Mouse (Mus musculus) heart, embryonic 14.5 days (tissue): ENCODE measurements at regions not wholly inside any gene's neighbourhood (a gene's known extent, or its start where the extent isn't known, plus 50 kb on each side); places are given as distances from the start of the nearest gene placed in this dataset.

ENCODE experiments used
- ATAC-seq: fragments of 200-750 bp; cut with Nextera tagmentation; 2 replicates; pipeline ENCODE4 v1.8.0; 2017; ENCODE audit warnings: low read depth, moderate TSS enrichment; ENCODE audit not compliant: insufficient number of reproducible peaks, insufficient read depth, low FRiP score
- H3K27ac ChIP-seq, 2 experiments: fragments of 200-500 bp in 1 of 2; fragments of 300-500 bp in 1 of 2; sonication (generic) in 1 of 2; replicated peaks in 1 of 2; 2 replicates each; pipeline ENCODE4 v1.5.1; 2012 to 2014; ENCODE audit warnings: low read depth in 2 of 2, low read length in 2 of 2, control low read depth in 1 of 2, mild to moderate bottlenecking in 1 of 2, mixed read lengths in 1 of 2; ENCODE audit not compliant: control insufficient read depth in 1 of 2, insufficient read depth in 1 of 2
- H3K27me3 ChIP-seq: fragments of 300-500 bp; sonication (generic); 2 replicates; pipeline ENCODE4 v1.6.1; 2014; ENCODE audit warnings: mild to moderate bottlenecking, low read length, control low read depth; ENCODE audit not compliant: control insufficient read depth, insufficient read depth
- H3K36me3 ChIP-seq: fragments of 300-500 bp; sonication (generic); 2 replicates; pipeline ENCODE4 v1.6.1; 2014; ENCODE audit warnings: mild to moderate bottlenecking, control low read depth, low read length, mixed read lengths; ENCODE audit not compliant: control insufficient read depth, insufficient read depth
- H3K4me1 ChIP-seq, 2 experiments: fragments of 200-500 bp in 1 of 2; fragments of 300-500 bp in 1 of 2; sonication (generic) in 1 of 2; 2 replicates each; pipeline ENCODE4 v1.6.1; 2012 to 2014; ENCODE audit warnings: low read length in 2 of 2, control low read depth in 1 of 2, mixed read lengths in 1 of 2; ENCODE audit not compliant: control insufficient read depth in 2 of 2, insufficient read depth in 2 of 2
- H3K4me2 ChIP-seq: fragments of 300-500 bp; sonication (generic); 2 replicates; pipeline ENCODE4 v1.6.1; 2014; ENCODE audit warnings: mild to moderate bottlenecking, low read length
- H3K4me3 ChIP-seq, 2 experiments: fragments of 200-500 bp in 1 of 2; fragments of 300-500 bp in 1 of 2; sonication (generic) in 1 of 2; 2 replicates each; pipeline ENCODE4 v1.5.1; 2012 to 2014; ENCODE audit warnings: low read length in 2 of 2, mild to moderate bottlenecking in 2 of 2, control low read depth in 1 of 2, low read depth in 1 of 2, moderate library complexity in 1 of 2; ENCODE audit not compliant: control insufficient read depth in 1 of 2, insufficient read depth in 1 of 2
- H3K9ac ChIP-seq: fragments of 300-500 bp; sonication (generic); 2 replicates; pipeline ENCODE4 v1.6.1; 2014; ENCODE audit warnings: mild to moderate bottlenecking, low read length
- H3K9me3 ChIP-seq: fragments of 300-500 bp; sonication (generic); 2 replicates; pipeline ENCODE4 v1.6.1; 2016; ENCODE audit warnings: low read length, control low read depth; ENCODE audit not compliant: control insufficient read depth
- whole genome bisulfite sequencing: fragments of 180-500 bp; shearing (Covaris S2); extraction: QIAGEN DNeasy Blood & Tissue Kit; methylation state at CpG from one replicate; pipeline ENCODE4 v1.1.7; 2014; 5-methylcytosine and 5-hydroxymethylcytosine counted together

GRCm38 (mm10) chr11:71515264-71515663, 234.5 kb upstream of the Wscd1 start:
- WGBS, result 43% methylated on average over 6 of the region's 6 CpGs
- no peaks in the 10 kb centered on the region for H3K4me1 ChIP-seq
- H3K9ac ChIP-seq, result no peak overlapping the region
- H3K27ac ChIP-seq, result no peak overlapping the region
- H3K4me3 ChIP-seq, result no peak overlapping the region
- no peaks in the 10 kb centered on the region for H3K9me3 ChIP-seq
- H3K27me3 ChIP-seq, result no peaks in the 10 kb centered on the region
- no peaks in the 10 kb centered on the region for H3K36me3 ChIP-seq
- no peak; the same call in 1 of the 2 replicates for ATAC-seq
- no peak overlapping the region for H3K4me2 ChIP-seq

GRCm38 (mm10) chr11:71517377-71517776, 232.3 kb upstream of the Wscd1 start:
- no peak overlapping the region for H3K4me2 ChIP-seq
- no peaks in the 10 kb centered on the region for H3K4me1 ChIP-seq
- no peak for ATAC-seq
- whole genome bisulfite sequencing, result 34% methylated on average over 5 of the region's 5 CpGs
- H3K36me3 ChIP-seq, result no peaks in the 10 kb centered on the region
- no peaks in the 10 kb centered on the region for H3K27me3 ChIP-seq
- H3K4me3 ChIP-seq, result no peak overlapping the region
- no peaks in the 10 kb centered on the region for H3K9me3 ChIP-seq
- no peak overlapping the region for H3K27ac ChIP-seq
- H3K9ac ChIP-seq, result no peak overlapping the region

- ATAC-seq, result no peak
- H3K27me3 ChIP-seq, result peaks cover 4% of the 10 kb centered on the region; the same call in 1 of the 2 replicates
- 84% methylated on average over 2 of the region's 2 CpGs for WGBS
- H3K9ac ChIP-seq, result no peak overlapping the region
- no peak overlapping the region for H3K27ac ChIP-seq
- H3K4me3 ChIP-seq, result no peak overlapping the region
- no peak overlapping the region for H3K4me2 ChIP-seq
- H3K36me3 ChIP-seq, result no peaks in the 10 kb centered on the region
- H3K9me3 ChIP-seq, result no peaks in the 10 kb centered on the region
- H3K4me1 ChIP-seq, result peaks cover 0 to 5% of the 10 kb centered on the region in 2 experiments; a peak in 2 of 4 replicates
These were observed 222.0 kb upstream of the Wscd1 start for GRCm38 (mm10) chr11:71527691-71528090.

GRCm38 (mm10) chr11:71528588-71528987, 221.1 kb upstream of the Wscd1 start:
- no peak for ATAC-seq

GRCm38 (mm10) chr11:71541178-71541845, 208.4 kb upstream of the Wscd1 start:
- Histone ChIP-seq H3K4me3 (no peak overlapping the region), H3K27me3 (no peaks in the 10 kb centered on the region), H3K27ac (no peak overlapping the region), H3K4me2 (no peak overlapping the region), H3K36me3 (no peaks in the 10 kb centered on the region), H3K4me1 (no peaks in the 10 kb centered on the region), H3K9me3 (peaks cover 11% of the 10 kb centered on the region; the same call in 1 of the 2 replicates), H3K9ac (no peak overlapping the region)
- 31% methylated on average over 6 of the region's 6 CpGs for WGBS
- ATAC-seq, result no peak

More at GRCm38 (mm10) chr11:71528588-71528987, 221.1 kb upstream of the Wscd1 start:
- Histone ChIP-seq H3K27ac (no peak overlapping the region), H3K36me3 (no peaks in the 10 kb centered on the region), H3K9me3 (no peaks in the 10 kb centered on the region), H3K9ac (no peak overlapping the region), H3K4me2 (no peak overlapping the region), H3K4me1 (peaks cover 0 to 5% of the 10 kb centered on the region in 2 experiments; a peak in 2 of 4 replicates), H3K4me3 (no peak overlapping the region), H3K27me3 (peaks cover 4% of the 10 kb centered on the region; the same call in 1 of the 2 replicates)
- 15% methylated on average over 4 of the region's 4 CpGs for WGBS

GRCm38 (mm10) chr11:71557412-71557811, 192.3 kb upstream of the Wscd1 start:
- no peak overlapping the region for H3K4me2 ChIP-seq
- no peak overlapping the region for H3K27ac ChIP-seq
- no peak overlapping the region for H3K4me3 ChIP-seq
- H3K9me3 ChIP-seq, result peaks cover 5% of the 10 kb centered on the region; the same call in 1 of the 2 replicates
- H3K4me1 ChIP-seq, result no peaks in the 10 kb centered on the region
- no peak overlapping the region for H3K9ac ChIP-seq
- no peak for ATAC-seq
- no peaks in the 10 kb centered on the region for H3K27me3 ChIP-seq
- H3K36me3 ChIP-seq, result no peaks in the 10 kb centered on the region
- WGBS, result 80% methylated on average over 3 of the region's 3 CpGs

GRCm38 (mm10) chr11:71564831-71565230, 184.9 kb upstream of the Wscd1 start:
- Histone ChIP-seq H3K27ac (no peak overlapping the region), H3K4me2 (no peak overlapping the region), H3K4me1 (no peaks in the 10 kb centered on the region), H3K9me3 (peaks cover 2% of the 10 kb centered on the region; the same call in 1 of the 2 replicates), H3K4me3 (no peak overlapping the region), H3K36me3 (no peaks in the 10 kb centered on the region), H3K27me3 (no peaks in the 10 kb centered on the region), H3K9ac (no peak overlapping the region)
- no peak for ATAC-seq

- Histone ChIP-seq H3K27me3 (no peaks in the 10 kb centered on the region), H3K9ac (no peak overlapping the region), H3K4me2 (no peak overlapping the region), H3K4me3 (no peak overlapping the region), H3K27ac (no peak overlapping the region), H3K4me1 (peaks cover 0 to 2% of the 10 kb centered on the region in 2 experiments; a peak in 1 of 4 replicates), H3K9me3 (no peaks in the 10 kb centered on the region), H3K36me3 (no peaks in the 10 kb centered on the region)
- no peak for ATAC-seq
- WGBS, result 88% methylated on average over 5 of the region's 5 CpGs
These were observed 172.9 kb upstream of the Wscd1 start for GRCm38 (mm10) chr11:71576801-71577200.
